Mouse (Mus musculus) CH12F3 (cell line): ENCODE results near the gene Gm5431.

Source experiments
- in situ Hi-C: fragments of 300-500 bp; cut with MboI; formaldehyde crosslinking; loops from 2 replicates; pipeline ENCODE4 v1.14.3; 2020; ENCODE audit warnings: low sequenced_read_pairs

The Gm5431 gene

DNA sequence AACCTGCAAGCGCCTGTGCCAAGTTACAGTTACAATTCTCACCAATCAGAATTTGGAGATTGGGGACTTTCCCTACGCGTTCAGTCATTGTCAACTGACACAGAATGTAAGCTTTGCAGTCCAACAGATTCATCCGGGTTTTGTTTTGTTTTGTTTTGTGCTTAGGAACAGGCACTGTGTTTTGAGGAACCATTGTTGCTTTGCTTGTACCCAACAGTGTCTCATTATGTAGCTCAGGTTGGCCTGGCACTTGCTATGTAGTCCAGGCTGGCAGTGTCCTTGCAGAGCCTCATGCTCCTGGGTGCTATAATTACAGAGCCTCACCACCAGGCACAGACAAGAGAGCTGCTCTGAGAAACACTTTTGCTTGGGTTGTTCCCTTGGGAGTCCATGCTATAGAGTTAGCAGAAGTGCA, 59.6 kb downstream of the Gm5431 start:
- in situ Hi-C loops, result no loop called here

DNA sequence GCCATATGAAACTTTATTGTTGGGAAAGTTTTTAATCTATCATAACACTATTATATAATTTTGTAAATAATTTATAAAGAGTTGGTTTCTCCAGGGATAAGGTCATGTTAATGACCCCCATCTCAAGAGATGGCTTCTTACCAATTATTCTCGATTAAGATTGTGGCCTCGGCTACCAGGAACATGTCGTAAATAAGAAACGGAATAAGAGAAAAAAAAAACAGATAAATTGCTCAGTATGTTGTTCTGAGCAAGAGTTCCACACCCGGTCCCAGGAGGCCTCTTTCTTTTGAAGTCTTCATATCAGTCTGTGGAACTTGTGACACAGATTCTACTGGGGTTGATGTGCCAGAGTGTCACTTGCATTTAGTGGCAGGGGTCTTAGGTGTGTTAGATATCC, 60.8 kb downstream of the Gm5431 start:
- in situ Hi-C loops, result no loop called here

DNA sequence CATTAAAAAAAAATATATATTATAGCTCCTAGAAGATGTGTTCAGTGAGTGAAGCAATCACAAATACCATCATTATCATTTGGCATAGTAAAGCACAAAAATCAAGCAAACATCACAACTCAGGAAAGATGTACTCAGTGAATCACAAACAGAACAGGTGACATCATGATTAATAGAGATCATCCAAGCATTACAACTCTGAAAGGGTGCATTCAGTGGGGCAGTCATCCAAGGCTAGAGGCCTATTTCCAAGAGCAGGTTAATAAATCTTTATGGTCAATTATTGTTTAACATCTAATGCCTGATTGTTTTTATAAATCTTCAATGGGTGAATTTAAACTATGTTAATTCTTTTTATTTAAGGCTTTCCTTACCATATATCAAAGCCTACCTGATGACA, 61.2 kb downstream of the Gm5431 start:
- in situ Hi-C loops, result no loop called here

DNA sequence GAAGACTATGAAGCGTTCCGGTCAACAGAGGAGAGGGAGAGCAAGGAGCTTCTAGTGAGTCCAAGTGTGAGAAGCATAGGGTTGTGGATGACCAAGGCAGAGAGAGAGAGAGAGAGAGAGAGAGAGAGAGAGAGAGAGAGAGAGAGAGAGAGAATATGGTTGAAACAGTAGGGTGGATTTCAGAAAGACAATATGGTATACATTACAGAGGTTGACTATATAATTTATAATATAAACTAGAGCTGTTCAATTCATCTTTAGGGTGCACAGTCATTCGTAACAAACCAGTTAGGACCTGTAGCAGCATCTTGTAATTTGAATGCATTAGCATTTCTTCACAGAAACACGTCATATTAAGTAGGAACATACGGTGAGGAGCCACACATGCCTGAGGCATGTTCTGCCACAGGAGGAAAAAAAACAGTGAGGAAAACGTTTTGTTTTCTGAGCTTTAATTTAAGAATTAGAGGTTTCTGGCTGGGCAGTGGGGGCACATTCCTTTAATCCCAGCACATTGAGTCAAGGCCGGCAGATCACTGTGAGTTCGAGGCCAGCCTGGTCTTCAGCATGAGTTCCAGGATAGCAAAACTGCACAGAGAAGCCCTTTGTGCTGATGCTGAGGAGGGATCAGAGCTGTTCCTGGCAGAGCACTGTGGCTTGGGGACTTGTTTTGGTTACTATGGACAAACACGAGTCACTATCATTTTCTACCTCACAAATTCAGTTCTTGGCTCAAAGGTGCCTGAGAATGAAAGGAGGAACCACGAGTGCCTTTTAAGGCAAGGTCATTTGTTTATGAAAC, 62.9 kb downstream of the Gm5431 start:
- in situ Hi-C loops, result no loop called here

DNA sequence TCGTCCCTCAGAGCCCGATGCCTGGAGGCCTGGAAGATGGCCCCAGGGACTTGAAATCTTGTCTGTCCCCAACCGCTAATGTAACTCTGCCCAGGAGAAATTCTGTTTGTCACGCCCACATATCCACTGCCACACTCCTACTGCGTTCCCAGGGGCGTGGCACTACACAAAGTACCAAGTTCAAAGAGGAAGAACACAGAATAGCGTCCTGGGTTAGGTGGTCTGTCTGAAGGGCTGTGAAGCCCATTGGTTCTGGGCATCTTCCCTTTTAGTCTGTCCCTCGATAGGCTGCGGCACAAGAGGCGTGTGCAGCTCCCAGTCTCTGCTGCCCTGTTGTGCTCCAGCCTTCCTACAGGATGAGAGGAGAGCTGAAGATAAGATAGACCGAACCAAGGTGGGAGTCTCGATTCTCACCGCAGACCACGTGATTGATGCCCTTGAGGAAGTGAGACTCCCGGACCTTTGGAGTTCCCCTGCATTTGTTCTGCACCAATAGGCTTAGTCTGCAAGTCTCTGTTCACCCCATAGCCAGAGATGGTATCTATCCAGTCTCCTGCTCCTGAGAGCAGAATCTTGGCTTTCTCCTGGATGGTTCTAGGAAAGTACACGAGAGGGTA, 63.7 kb downstream of the Gm5431 start:
- in situ Hi-C loops, result no loop called here
